Mouse (Mus musculus): ENCODE data around the gene H2afz.

Gene H2afz

DNA sequence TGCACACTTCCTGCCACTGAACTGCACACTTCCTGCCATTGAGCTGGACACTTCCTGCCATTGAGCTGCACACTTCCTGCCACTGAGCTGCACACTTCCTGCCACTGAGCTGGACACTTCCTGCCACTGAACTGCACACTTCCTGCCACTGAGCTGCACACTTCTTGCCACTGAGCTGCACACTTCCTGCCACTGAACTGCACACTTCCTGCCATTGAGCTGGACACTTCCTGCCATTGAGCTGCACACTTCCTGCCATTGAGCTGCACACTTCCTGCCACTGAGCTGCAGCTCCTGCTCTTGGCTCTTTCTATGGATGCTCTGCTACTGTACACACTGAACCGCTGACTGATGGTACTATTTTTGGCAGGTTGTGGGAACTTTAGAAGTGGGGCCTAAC lies 11.3 kb upstream of the H2afz start:
- ChIA-PET POLR2A (interaction anchor here (0.7 to 17.5 kb wide), 12 partner anchors 10 to 291 kb away, joined by 3 to 412 read pairs (median 5); partner anchors contain the start of genes H2afz (in 3 of the 4), Dnajb14 (in 2 of the 4) and Trmt10a (in 2 of the 4)), CTCF (interaction anchor here in 2 of 4 experiments (0.6 to 0.7 kb wide), 2 partner anchors 11 to 329 kb away, joined by 3 read pairs; partner anchors contain the start of gene H2afz (in 1 of the 2))

GRCm38 (mm10) chr3:137855328-137855727 lies 9.0 kb upstream of the H2afz start:
- CTCF ChIA-PET: no interaction called here
- POLR2A ChIA-PET: interaction anchor here in 3 of 4 experiments (0.7 to 17.5 kb wide), 7 partner anchors 8 to 76 kb away, joined by 3 to 412 read pairs (median 4); partner anchors contain the start of genes Dnajb14 (in 3 of the 3) and H2afz (in 2 of the 3)

DNA sequence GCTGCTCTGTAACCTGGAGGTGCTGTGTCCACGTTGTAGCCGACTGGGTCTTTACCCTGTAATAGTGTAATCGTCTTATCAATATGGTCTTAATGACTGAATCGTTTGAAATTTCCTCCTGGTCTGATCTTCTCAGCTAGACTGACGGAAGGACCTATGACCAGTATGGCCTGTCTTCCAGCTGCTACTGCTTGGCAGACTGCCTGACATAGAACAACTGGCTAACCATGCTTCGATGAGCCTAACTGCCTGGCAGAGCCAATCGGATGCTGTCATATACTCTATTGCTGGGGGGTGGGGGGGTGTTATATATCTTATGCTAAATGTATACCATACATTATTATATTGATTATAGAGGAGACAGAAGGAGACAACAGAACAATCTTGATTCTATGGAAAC lies 8.2 kb upstream of the H2afz start:
- CTCF ChIA-PET: interaction anchor here in 1 of 4 experiments (0.6 kb wide), 1 partner anchor 10 kb away, joined by 3 read pairs; no protein-coding TSS in a partner anchor
- POLR2A ChIA-PET: interaction anchor here in 3 of 4 experiments (0.6 to 17.5 kb wide), 7 partner anchors 8 to 76 kb away, joined by 3 to 412 read pairs (median 4); partner anchors contain the start of genes H2afz (in 3 of the 3) and Dnajb14 (in 2 of the 3)

GRCm38 (mm10) chr3:137860394-137861170 lies 3.7 kb upstream of the H2afz start:
- ChIA-PET POLR2A (interaction anchor here in 3 of 4 experiments (0.5 to 13.7 kb wide), 15 partner anchors 10 to 704 kb away, joined by 3 to 412 read pairs (median 4); partner anchors contain the start of genes Dapp1 (in 1 of the 3) and Lamtor3 (in 1 of the 3)), CTCF (interaction anchor here in 2 of 4 experiments (0.6 kb wide), 2 partner anchors 270 to 285 kb away, joined by 4 to 7 read pairs; no protein-coding TSS in a partner anchor)

- ChIA-PET CTCF (no interaction called here), POLR2A (interaction anchor here in 3 of 4 experiments (0.6 to 13.7 kb wide), 16 partner anchors 13 to 666 kb away, joined by 3 to 412 read pairs (median 4); partner anchors contain the start of genes Dapp1 (in 1 of the 3), Lamtor3 (in 1 of the 3) and Mttp (in 1 of the 3))
Observed at GRCm38 (mm10) chr3:137861436-137861835, 2.9 kb upstream of the H2afz start.

DNA sequence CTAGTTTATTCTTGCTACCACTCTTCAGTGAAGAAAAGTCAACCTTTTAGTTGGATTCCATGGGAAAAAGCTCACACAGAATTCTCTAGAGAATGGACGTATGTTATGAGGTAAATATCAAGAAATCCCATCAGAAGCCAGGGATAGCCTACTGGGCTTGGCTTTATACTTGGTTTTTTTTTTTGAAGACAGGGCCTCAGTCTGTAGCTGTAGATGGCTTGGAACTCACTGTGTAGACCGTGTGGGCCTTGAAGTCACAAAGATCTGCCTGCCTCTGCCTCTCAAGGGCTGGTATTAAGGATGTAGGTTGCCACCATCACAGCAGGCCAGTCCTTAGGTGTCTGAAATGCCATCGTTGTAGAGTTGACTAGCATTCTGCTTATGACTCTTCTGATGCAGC lies 1.7 kb upstream of the H2afz start:
- ChIA-PET POLR2A (interaction anchor here (0.6 to 13.7 kb wide), 13 partner anchors 13 to 665 kb away, joined by 3 to 412 read pairs (median 87); partner anchors contain the start of genes Mttp (in 2 of the 4) and Trmt10a (in 2 of the 4)), CTCF (no interaction called here)

DNA sequence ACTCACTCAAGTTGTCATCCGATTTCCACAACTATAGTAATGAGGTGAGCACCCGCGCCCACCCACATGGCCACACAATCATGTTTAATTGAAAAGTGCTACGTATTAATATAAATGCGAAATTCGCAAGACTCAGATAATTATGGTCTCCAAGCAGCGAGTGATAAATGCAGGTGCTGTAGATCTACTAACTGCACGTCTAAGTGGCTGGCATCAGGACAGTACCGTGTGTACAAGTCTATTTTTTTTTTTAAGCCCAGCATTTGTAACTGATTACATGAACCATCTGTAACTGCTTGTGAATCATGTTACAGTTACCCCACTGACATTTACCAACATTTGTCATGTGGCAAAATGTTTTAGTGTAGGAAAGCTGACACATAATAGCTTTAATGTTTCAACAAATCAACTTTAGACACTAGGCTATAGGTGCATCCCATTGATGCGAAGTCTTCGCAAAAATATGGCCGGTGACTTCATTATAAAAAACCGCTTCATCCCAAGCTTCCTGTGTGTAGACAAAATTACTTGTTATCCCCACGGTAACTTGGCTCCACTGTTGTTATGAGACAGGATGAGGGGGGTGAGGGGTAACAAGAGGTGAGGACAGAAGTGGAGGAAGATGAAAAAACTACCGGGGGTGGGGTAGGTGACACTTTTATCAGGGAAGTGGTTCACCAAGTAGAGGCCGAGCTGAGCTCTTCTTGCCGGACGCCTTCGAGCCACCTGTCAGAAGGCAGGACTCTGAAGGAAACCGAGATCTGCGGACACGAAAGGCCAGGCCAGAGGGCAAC lies 760 bp upstream of the H2afz start:
- ChIA-PET POLR2A (interaction anchor here (0.5 to 13.7 kb wide), 211 partner anchors 7 to 1194 kb away, joined by 3 to 412 read pairs (median 5); partner anchors contain the start of genes Mttp (in 4 of the 4), Lamtor3 (in 3 of the 4), Trmt10a (in 3 of the 4) and Eif4e (in 2 of the 4)), CTCF (interaction anchor here in 3 of 4 experiments (0.6 to 2.6 kb wide), 11 partner anchors 9 to 281 kb away, joined by 3 to 15 read pairs (median 4); partner anchors contain the start of genes Mttp (in 2 of the 3) and Trmt10a (in 2 of the 3))

DNA sequence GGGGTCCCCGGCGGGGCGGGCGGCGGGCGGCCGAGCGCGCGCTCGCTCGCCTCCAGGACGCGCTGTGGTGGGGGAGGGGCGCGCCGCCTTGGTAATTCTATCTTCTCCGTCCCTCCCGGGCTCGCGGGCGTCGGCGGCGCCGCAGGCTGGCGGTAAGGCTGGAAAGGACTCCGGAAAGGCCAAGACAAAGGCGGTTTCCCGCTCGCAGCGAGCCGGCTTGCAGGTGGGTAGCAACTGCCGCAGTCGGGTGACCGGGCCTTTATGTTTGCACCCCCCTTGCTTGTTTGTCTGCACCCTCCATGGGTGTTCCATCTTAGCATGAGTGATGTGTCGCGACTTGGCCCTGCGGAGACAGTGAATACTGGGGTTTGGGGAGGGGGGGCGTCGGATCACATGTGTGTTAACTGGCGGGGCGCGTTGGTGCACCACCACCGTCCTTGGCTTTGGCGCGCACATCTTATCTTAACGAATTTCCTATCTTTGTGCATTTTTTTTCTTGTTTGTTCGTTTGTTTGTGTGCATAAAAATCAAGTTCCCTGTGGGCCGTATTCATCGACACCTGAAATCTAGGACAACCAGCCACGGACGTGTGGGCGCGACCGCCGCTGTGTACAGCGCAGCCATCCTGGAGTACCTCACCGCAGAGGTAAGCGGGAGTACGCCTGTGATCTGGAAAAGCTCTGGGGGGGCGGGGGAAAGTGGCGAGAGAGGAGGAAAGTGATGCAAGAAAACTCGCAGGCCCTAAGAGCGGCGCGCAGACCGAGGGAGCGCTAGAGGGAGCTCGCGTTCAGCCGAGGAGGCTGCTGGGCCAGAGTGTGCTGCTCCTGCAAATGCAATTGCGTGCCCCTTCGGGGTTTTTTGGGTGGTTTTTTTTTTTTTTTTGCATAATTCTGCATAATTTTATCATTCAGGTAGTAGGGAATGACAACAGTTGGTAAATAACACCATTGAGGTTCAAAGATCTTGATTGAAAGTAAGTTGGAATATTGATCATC lies 998 bp downstream of the H2afz start:
- POLR2A ChIA-PET: interaction anchor here (0.6 to 13.7 kb wide), 102 partner anchors 10 to 1542 kb away, joined by 3 to 412 read pairs (median 5); partner anchors contain the start of genes Trmt10a (in 4 of the 4), Lamtor3 (in 3 of the 4), Mttp (in 3 of the 4) and Dapp1 (in 1 of the 4)
- CTCF ChIA-PET: interaction anchor here (0.5 to 2.6 kb wide), 22 partner anchors 10 to 535 kb away, joined by 3 to 15 read pairs (median 4); partner anchors contain the start of genes Mttp (in 1 of the 4) and Trmt10a (in 1 of the 4)

- CTCF ChIA-PET: interaction anchor here in 1 of 4 experiments (0.6 kb wide), 1 partner anchor 8 kb away, joined by 4 read pairs; no protein-coding TSS in a partner anchor
- POLR2A ChIA-PET: interaction anchor here (0.6 to 13.7 kb wide), 51 partner anchors 9 to 277 kb away, joined by 3 to 412 read pairs (median 5); partner anchors contain the start of genes Mttp (in 2 of the 4), Trmt10a (in 2 of the 4) and Lamtor3 (in 1 of the 4)
Observed at GRCm38 (mm10) chr3:137867133-137867436, 2.8 kb downstream of the H2afz start.

DNA sequence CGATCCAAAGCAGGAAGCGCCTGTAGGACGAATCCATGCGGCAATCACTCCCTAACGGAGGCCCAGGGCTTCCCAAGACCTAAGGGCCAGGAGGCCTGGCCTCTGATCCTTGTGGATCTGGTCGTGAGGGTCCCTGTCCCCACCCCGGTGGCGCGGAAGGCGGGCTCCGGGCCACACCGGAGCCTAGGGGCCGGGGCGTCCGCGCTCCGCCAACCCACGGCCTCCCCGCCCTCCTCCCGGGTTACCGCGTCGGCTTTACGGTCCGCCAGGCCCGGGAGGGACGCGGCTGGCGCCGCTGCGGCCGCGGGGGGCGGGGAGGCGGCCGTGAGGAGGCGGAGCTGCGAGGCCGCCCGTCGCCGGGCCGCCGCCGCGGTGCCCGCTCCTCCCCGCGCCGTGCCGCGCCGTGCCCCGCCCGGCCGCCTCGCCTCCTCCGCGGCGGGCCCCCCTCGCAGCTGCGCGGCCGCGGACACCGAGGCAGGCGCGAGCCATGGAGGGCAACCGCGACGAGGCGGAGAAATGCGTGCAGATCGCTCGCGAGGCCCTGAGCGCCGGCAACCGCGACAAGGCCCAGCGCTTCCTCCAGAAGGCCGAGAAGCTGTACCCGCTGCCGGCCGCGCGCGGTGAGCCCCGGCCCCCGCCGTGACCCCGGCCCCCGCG lies 3.3 kb downstream of the H2afz start, which contains the start of gene Dnajb14:
TSS of gene Dnajb14 (plus strand) at position 239 of the 657 bp plus-strand sequence.
- POLR2A ChIA-PET: interaction anchor here (0.6 to 13.7 kb wide), 53 partner anchors 9 to 277 kb away, joined by 3 to 412 read pairs (median 4); partner anchors contain the start of genes Mttp (in 2 of the 4), Trmt10a (in 2 of the 4) and Lamtor3 (in 1 of the 4)
- CTCF ChIA-PET: no interaction called here

DNA sequence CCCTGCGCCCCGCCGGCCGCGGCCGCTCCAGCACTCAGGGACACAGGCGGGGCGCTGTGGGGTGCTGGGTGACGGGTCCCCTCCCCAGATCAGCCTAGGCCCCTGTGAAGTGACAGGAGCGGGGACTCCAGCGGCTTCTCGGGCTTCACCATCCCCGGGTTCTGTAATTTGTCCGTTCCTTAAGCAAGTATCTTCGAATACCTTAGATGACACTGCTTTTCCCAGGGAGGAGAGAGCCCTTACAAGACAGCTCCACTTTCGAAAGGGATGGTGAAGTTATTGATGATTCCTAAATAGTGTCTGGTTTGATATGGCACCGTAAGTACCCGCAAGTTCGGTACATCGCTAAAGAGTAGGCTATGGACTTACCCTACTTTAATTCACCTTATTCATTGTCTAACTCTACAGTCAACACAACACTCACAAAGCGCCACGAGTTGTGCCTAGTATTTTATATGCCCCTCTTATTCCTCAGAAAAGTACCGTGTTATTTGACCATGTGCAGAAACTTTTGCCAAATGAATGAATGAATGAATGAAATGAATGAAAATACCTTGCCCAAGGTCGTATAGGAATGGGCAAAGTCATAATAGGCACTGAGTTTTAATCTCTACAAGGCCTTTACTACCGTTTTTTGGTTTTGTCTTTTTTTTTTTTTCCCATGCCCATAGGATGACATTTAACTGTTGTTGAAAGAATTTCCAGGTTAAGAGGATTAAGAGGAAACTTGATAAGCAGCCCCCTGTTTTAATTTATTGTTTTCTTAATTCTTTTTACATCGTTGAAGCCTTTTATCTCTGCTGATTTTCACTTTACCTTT lies 4.0 kb downstream of the H2afz start:
- ChIA-PET POLR2A (interaction anchor here (0.6 to 13.7 kb wide), 33 partner anchors 8 to 276 kb away, joined by 3 to 412 read pairs (median 5); partner anchors contain the start of genes Mttp (in 2 of the 4), Trmt10a (in 2 of the 4) and Lamtor3 (in 1 of the 4)), CTCF (no interaction called here)

- ChIA-PET POLR2A (interaction anchor here in 2 of 4 experiments (0.6 to 13.7 kb wide), 14 partner anchors 9 to 275 kb away, joined by 3 to 412 read pairs (median 4); partner anchors contain the start of genes Lamtor3 (in 1 of the 2), Mttp (in 1 of the 2) and Trmt10a (in 1 of the 2)), CTCF (interaction anchor here in 1 of 4 experiments (0.6 kb wide), 1 partner anchor 582 kb away, joined by 3 read pairs; no protein-coding TSS in a partner anchor)
Observed at GRCm38 (mm10) chr3:137869395-137869794, 5.1 kb downstream of the H2afz start.

DNA sequence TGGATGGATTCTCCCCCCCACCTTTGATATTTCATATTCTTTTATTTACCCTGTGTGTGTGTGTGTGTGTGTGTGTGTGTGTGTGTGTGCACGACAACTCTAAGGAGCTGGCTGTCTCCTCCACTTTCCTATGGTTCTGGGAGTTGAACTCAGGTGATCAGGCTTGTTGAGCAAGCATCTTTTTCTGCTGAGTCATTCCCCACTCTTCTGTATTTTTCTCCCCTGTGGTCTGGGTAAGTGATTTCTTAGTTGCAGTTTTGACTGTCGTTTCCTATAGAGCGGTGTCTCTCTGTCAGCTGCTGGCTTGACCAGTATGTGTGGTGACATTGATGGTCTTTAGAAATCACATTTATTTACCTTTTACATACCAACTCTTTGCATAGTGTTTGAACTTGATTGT lies 15.0 kb downstream of the H2afz start:
- ChIA-PET CTCF (interaction anchor here in 1 of 4 experiments (1.5 kb wide), 1 partner anchor 112 kb away, joined by 4 read pairs; no protein-coding TSS in a partner anchor), POLR2A (interaction anchor here (0.5 to 22.3 kb wide), 16 partner anchors 9 to 264 kb away, joined by 3 to 294 read pairs (median 4); partner anchors contain the start of genes Dnajb14 (in 3 of the 4), H2afz (in 3 of the 4) and Dapp1 (in 1 of the 4))

- CTCF ChIA-PET: no interaction called here
- POLR2A ChIA-PET: interaction anchor here in 3 of 4 experiments (0.6 to 22.3 kb wide), 7 partner anchors 8 to 141 kb away, joined by 3 to 294 read pairs (median 5); partner anchors contain the start of genes H2afz (in 3 of the 3) and Dnajb14 (in 2 of the 3)
Observed at GRCm38 (mm10) chr3:137880109-137880748, 15.9 kb downstream of the H2afz start.

Measured in embryonic stem cell, embryonic (primary cell).